Mouse (Mus musculus) MEL (cell line): ENCODE results near the gene Olfr1039. TPM values are rescaled to one million over a fixed set of nuclear protein-coding genes. Genes with fewer than 3 reads are reported as not detected.
"Not testable (repeated sequence)": the region's sequence is repeated elsewhere in the genome, so short reads cannot be mapped to it uniquely, and the experiment has no call there.

Experiments
- DNase-seq: peaks from one replicate; pipeline ENCODE4 v3.0.0; 2011; ENCODE audit warnings: low read depth, low spot score
- H3K27ac ChIP-seq: 2 replicates; pipeline ENCODE4 v1.5.1; 2012; ENCODE audit warnings: low read depth, mild to moderate bottlenecking, control low read depth, low read length, moderate library complexity; ENCODE audit not compliant: control insufficient read depth
- H3K27me3 ChIP-seq, 2 experiments: fragments of 150-350 bp in 1 of 2; sonication (generic) in 1 of 2; 2 replicates each; pipeline ENCODE4 v1.6.1; 2012; ENCODE audit warnings: low read length in 2 of 2, mild to moderate bottlenecking in 2 of 2, improper control_type of control experiment in 1 of 2, moderate library complexity in 1 of 2; ENCODE audit not compliant: insufficient read depth in 2 of 2, control insufficient read depth in 1 of 2
- H3K36me3 ChIP-seq, 2 experiments: 2 replicates each; pipeline ENCODE4 v1.6.1; 2012 to 2014; ENCODE audit warnings: low read length in 2 of 2, improper control_type of control experiment in 1 of 2, inconsistent platforms in 1 of 2, mild to moderate bottlenecking in 1 of 2; ENCODE audit not compliant: insufficient read depth in 2 of 2, control insufficient read depth in 1 of 2
- H3K4me1 ChIP-seq, 2 experiments: fragments of 150-350 bp in 1 of 2; sonication (generic) in 1 of 2; 2 replicates each; pipeline ENCODE4 v1.6.1; 2012; ENCODE audit warnings: low read length in 2 of 2, improper control_type of control experiment in 1 of 2, mild to moderate bottlenecking in 1 of 2; ENCODE audit not compliant: insufficient read depth in 2 of 2, control insufficient read depth in 1 of 2
- H3K4me3 ChIP-seq, 2 experiments: fragments of 150-350 bp in 1 of 2; sonication (generic) in 1 of 2; 2 replicates each; pipeline ENCODE4 v1.5.1; 2012; ENCODE audit warnings: low read depth in 2 of 2, low read length in 2 of 2, mild to moderate bottlenecking in 2 of 2, moderate library complexity in 2 of 2, control low read depth in 1 of 2, improper control_type of control experiment in 1 of 2; ENCODE audit not compliant: control insufficient read depth in 1 of 2, insufficient read depth in 1 of 2
- H3K79me2 ChIP-seq: 2 replicates; pipeline ENCODE4 v1.6.1; 2012; ENCODE audit warnings: mild to moderate bottlenecking, low read length, moderate library complexity; ENCODE audit not compliant: control insufficient read depth, poor library complexity, insufficient read depth
- H3K9ac ChIP-seq: 2 replicates; pipeline ENCODE4 v1.6.1; 2012; ENCODE audit warnings: low read depth, mild to moderate bottlenecking, control low read depth, low read length, moderate library complexity; ENCODE audit not compliant: control insufficient read depth, poor library complexity, severe bottlenecking
- H3K9me3 ChIP-seq: fragments of 150-350 bp; sonication (generic); replicated peaks from 2 replicates; pipeline ENCODE4 v1.6.1; 2012; ENCODE audit warnings: mild to moderate bottlenecking, low read length, improper control_type of control experiment, moderate library complexity; ENCODE audit not compliant: insufficient read depth
- E2F4 ChIP-seq: IDR thresholded peaks from 2 replicates; pipeline ENCODE4 v1.6.1; 2011; ENCODE audit warnings: low read depth, low read length, improper control_type of control experiment, borderline replicate concordance
- ELF1 ChIP-seq: IDR thresholded peaks from 2 replicates; pipeline ENCODE4 v1.6.1; 2014; ENCODE audit warnings: low read depth, mild to moderate bottlenecking, inconsistent platforms, low read length, improper control_type of control experiment, moderate library complexity
- EP300 ChIP-seq, 2 experiments: IDR thresholded peaks; 2 replicates each; pipeline ENCODE4 v1.6.1; 2011; ENCODE audit warnings: improper control_type of control experiment in 2 of 2, low read length in 2 of 2, low read depth in 1 of 2, mild to moderate bottlenecking in 1 of 2
- GATA1 ChIP-seq: IDR thresholded peaks from 2 replicates; pipeline ENCODE4 v1.6.1; 2011; ENCODE audit warnings: low read depth, low read length, improper control_type of control experiment
- HCFC1 ChIP-seq: IDR thresholded peaks from 2 replicates; pipeline ENCODE4 v1.6.1; 2012; ENCODE audit warnings: low read depth, mild to moderate bottlenecking, inconsistent platforms, low read length, improper control_type of control experiment, moderate library complexity
- KAT2A ChIP-seq: conservative IDR thresholded peaks from 2 replicates; pipeline ENCODE4 v1.6.1; 2012; ENCODE audit warnings: low read depth, low read length, improper control_type of control experiment, inconsistent platforms
- MAZ ChIP-seq: IDR thresholded peaks from 2 replicates; pipeline ENCODE4 v1.6.1; 2012; ENCODE audit warnings: low read depth, mild to moderate bottlenecking, inconsistent platforms, low read length, improper control_type of control experiment
- MXI1 ChIP-seq: IDR thresholded peaks from 2 replicates; pipeline ENCODE4 v1.6.1; 2011; ENCODE audit warnings: mild to moderate bottlenecking, low read depth, low read length, improper control_type of control experiment
- MYC ChIP-seq: IDR thresholded peaks from 2 replicates; pipeline ENCODE4 v1.6.1; 2011; ENCODE audit warnings: low read depth, mild to moderate bottlenecking, low read length, improper control_type of control experiment, moderate library complexity
- NELFE ChIP-seq: IDR thresholded peaks from 2 replicates; pipeline ENCODE4 v1.6.1; 2011; ENCODE audit warnings: low read depth, low read length, improper control_type of control experiment
- NRF1 ChIP-seq: IDR thresholded peaks from 2 replicates; pipeline ENCODE4 v1.6.1; 2014; ENCODE audit warnings: low read depth, mild to moderate bottlenecking, inconsistent platforms, low read length, improper control_type of control experiment, moderate library complexity; ENCODE audit not compliant: poor library complexity, insufficient read depth, severe bottlenecking
- POLR2A ChIP-seq, 2 experiments: IDR thresholded peaks; 2 replicates each; pipeline ENCODE4 v1.6.1; 2011 to 2012; ENCODE audit warnings: low read length in 2 of 2, mild to moderate bottlenecking in 2 of 2, control low read depth in 1 of 2, improper control_type of control experiment in 1 of 2, low read depth in 1 of 2, moderate library complexity in 1 of 2; ENCODE audit not compliant: control insufficient read depth in 1 of 2, insufficient read depth in 1 of 2, poor library complexity in 1 of 2
- POLR2AphosphoS2 ChIP-seq: IDR thresholded peaks from 2 replicates; pipeline ENCODE4 v1.6.1; 2011; ENCODE audit warnings: low read length, improper control_type of control experiment
- POLR2AphosphoS5 ChIP-seq: IDR thresholded peaks from 2 replicates; pipeline ENCODE4 v1.6.1; 2012; ENCODE audit warnings: low read depth, borderline replicate concordance, mild to moderate bottlenecking, inconsistent platforms, low read length, moderate library complexity, mixed read lengths
- RAD21 ChIP-seq: IDR thresholded peaks from 2 replicates; pipeline ENCODE4 v1.6.1; 2011; ENCODE audit warnings: mild to moderate bottlenecking, low read depth, low read length, improper control_type of control experiment
- SMC3 ChIP-seq: IDR thresholded peaks from 2 replicates; pipeline ENCODE4 v1.6.1; 2011; ENCODE audit warnings: low read depth, low read length, improper control_type of control experiment
- TAL1 ChIP-seq: IDR thresholded peaks from 2 replicates; pipeline ENCODE4 v1.6.1; 2012; ENCODE audit warnings: mild to moderate bottlenecking, inconsistent platforms, low read length, moderate library complexity, mixed read lengths
- TBP ChIP-seq: IDR thresholded peaks from 2 replicates; pipeline ENCODE4 v1.8.0; 2011; ENCODE audit warnings: low read depth, low read length, improper control_type of control experiment
- TCF12 ChIP-seq: IDR thresholded peaks from 2 replicates; pipeline ENCODE4 v1.6.1; 2014; ENCODE audit warnings: low read depth, mild to moderate bottlenecking, inconsistent platforms, low read length, improper control_type of control experiment, moderate library complexity
- UBTF ChIP-seq: IDR thresholded peaks from 2 replicates; pipeline ENCODE4 v1.6.1; 2012; ENCODE audit warnings: low read depth, mild to moderate bottlenecking, inconsistent platforms, low read length, improper control_type of control experiment, moderate library complexity, borderline replicate concordance; ENCODE audit not compliant: insufficient read depth
- ZC3H11A ChIP-seq: IDR thresholded peaks from 2 replicates; pipeline ENCODE4 v1.6.1; 2012; ENCODE audit warnings: low read depth, mild to moderate bottlenecking, inconsistent platforms, low read length, improper control_type of control experiment
- ZKSCAN1 ChIP-seq: IDR thresholded peaks from 2 replicates; pipeline ENCODE4 v1.6.1; 2012; ENCODE audit warnings: low read depth, mild to moderate bottlenecking, inconsistent platforms, low read length, improper control_type of control experiment, moderate library complexity
- ZMIZ1 ChIP-seq: IDR thresholded peaks from 2 replicates; pipeline ENCODE4 v1.6.1; 2012; ENCODE audit warnings: low read depth, mild to moderate bottlenecking, inconsistent platforms, low read length, improper control_type of control experiment, moderate library complexity
- ZNF384 ChIP-seq: IDR thresholded peaks from 2 replicates; pipeline ENCODE4 v1.6.1; 2012; ENCODE audit warnings: low read depth, mild to moderate bottlenecking, inconsistent platforms, low read length, improper control_type of control experiment
- polyA plus RNA-seq, 2 experiments: library from polyadenylated mRNA; stranded (reverse) in 1 of 2; unstranded in 1 of 2; fragments of >175 nt in 1 of 2; fragments of >200 nt in 1 of 2; gene quantifications; 2 replicates each; pipeline versions ENCODE4 v1.2.1 to v1.2.4; 2012; ENCODE audit warnings: low replicate concordance in 2 of 2, low read depth in 1 of 2; ENCODE audit not compliant: insufficient read length in 2 of 2, insufficient read depth in 1 of 2, missing spikeins in 1 of 2
- total RNA-seq: library from RNA; depleted of rRNA; stranded (reverse); fragments of 300-350 nt; gene quantifications from 2 replicates; pipeline ENCODE4 v1.2.3, GENCODE M21; 2012

Gene Olfr1039
- total and polyA plus RNA-seq, 3 experiments, result not detected

DNA sequence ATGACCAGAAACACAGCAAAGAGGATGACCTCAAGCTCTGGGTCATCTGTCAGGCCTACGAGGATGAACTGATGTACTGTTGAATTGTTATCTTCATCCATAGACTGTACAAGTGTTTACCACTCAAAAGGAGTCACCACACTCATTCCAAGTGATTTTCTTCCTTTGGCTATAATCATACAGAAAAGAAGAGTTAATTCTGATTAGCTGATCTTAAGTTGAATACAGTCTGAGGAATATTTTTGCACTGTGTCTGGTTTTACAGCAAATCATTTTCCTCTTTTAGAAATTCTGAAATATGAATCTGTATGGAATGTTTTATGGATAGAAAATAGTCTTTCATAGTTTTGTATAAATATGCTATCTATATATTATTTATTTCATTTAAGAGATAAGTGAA, 10.9 kb upstream of the Olfr1039 start, which contains the start of gene Olfr1040:
TSS of gene Olfr1040 (minus strand) at position 101 of the 400 bp plus-strand sequence.
- no peaks in the 10 kb centered on the region for H3K27me3 ChIP-seq
- no peak within 1 kb of the TSS for H3K4me3 ChIP-seq
- H3K36me3 ChIP-seq, result no peaks in the 10 kb centered on the region
- H3K9ac ChIP-seq, result no peak within 1 kb of the TSS
- no peak within 1 kb of the TSS for H3K27ac ChIP-seq
- TF ChIP-seq EP300 (IDR thresholded peaks at IDR 0.05; ENCODE audit: low read depth in 1 of 2, low read length in 2 of 2) (no peak), ZC3H11A (no peak), E2F4 (no peak), ZMIZ1 (no peak), ZNF384 (no peak), MAZ (no peak), POLR2A (IDR thresholded peaks at IDR 0.05; ENCODE audit: control insufficient read depth in 1 of 2, insufficient read depth in 1 of 2, low read depth in 1 of 2, low read length in 2 of 2, poor library complexity in 1 of 2) (no peak), NRF1 (no peak), RAD21 (no peak), POLR2AphosphoS5 (no peak), POLR2AphosphoS2 (no peak), NELFE (no peak), HCFC1 (no peak), GATA1 (no peak), SMC3 (no peak), TAL1 (no peak), TBP (no peak)
- no peaks in the 10 kb centered on the region for H3K9me3 ChIP-seq
- H3K79me2 ChIP-seq, result no peaks in the 10 kb centered on the region
- no peaks in the 10 kb centered on the region for H3K4me1 ChIP-seq
- no peak for DNase-seq

DNA sequence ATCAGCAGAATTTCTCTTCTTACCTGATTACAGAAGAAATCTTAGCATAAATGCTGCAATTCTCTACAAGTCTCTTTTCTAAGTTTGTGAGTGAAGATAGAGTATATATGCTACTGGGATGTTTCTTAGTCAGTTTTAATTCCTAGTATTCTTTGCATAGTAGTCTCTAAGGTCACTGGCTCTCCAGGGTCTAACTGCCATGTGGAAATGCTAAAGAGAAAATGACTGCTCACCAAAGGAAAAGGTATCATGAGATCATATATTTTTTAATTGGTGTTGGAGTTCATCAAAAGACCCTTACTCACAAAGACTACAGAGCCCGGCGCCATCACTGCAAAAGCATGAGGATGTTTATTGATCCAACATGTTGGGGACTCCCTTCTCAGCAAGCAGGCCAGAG, 48.4 kb downstream of the Olfr1039 start, which contains the start of gene Olfr1037:
TSS of gene Olfr1037 (minus strand) at position 101 of the 400 bp plus-strand sequence.
- Histone ChIP-seq H3K36me3 (no peaks in the 10 kb centered on the region), H3K9me3 (no peaks in the 10 kb centered on the region), H3K4me3 (no peak within 1 kb of the TSS), H3K9ac (no peak within 1 kb of the TSS), H3K27me3 (no peaks in the 10 kb centered on the region), H3K79me2 (no peaks in the 10 kb centered on the region), H3K4me1 (no peaks in the 10 kb centered on the region), H3K27ac (no peak within 1 kb of the TSS)
- DNase-seq, result no peak
- TF ChIP-seq MXI1 (no peak), KAT2A (no peak), TCF12 (no peak), UBTF (no peak), ELF1 (no peak), ZKSCAN1 (no peak), MYC (no peak)

DNA sequence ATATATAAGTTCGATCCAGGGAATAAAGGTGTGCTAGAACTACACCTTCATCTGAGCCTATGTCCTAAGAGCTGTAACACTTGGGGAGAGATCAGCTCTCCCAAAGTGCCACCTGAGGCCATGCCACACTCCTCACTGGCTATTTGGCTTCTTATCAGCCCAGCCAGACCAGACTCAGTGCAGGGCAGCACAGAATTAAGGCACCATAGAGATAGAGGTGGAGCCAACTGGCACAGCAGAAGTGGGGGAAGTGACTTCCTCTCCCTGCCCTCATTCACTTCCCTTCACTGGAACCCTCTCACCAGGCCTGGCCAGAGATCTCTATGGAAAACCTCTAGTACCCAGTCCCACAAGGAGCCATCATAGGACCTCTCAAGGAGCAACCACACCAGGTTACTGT, 55.2 kb downstream of the Olfr1039 start:
- not testable (repeated sequence) for H3K79me2 ChIP-seq, H3K9me3 ChIP-seq, H3K4me1 ChIP-seq, H3K4me3 ChIP-seq, H3K9ac ChIP-seq, H3K36me3 ChIP-seq, H3K27ac ChIP-seq, DNase-seq, H3K27me3 ChIP-seq
